Mouse (Mus musculus): ENCODE measurements around the gene Slc34a3. TPM values are rescaled to one million over a fixed set of nuclear protein-coding genes. Genes with fewer than 3 reads are reported as not detected.

Slc34a3 gene
- total and polyA plus RNA-seq, 3 experiments: not detected

GRCm38 (mm10) chr2:25223681-25224491, 10.3 kb downstream of the Slc34a3 start:
- Histone ChIP-seq H3K27me3 (replicated peaks) (peaks cover under 1% of the 10 kb centered on the region), H3K4me2 (ENCODE audit: insufficient read depth, low read depth, poor library complexity, severe bottlenecking) (peak overlapping the region; percentile 53), H3K79me2 (replicated peaks; ENCODE audit: control insufficient read depth, extremely low read depth, insufficient read depth, poor library complexity, severe bottlenecking) (peaks cover 9% of the 10 kb centered on the region), H3K36me3 (replicated peaks in 1 of 2; ENCODE audit: control insufficient read depth in 1 of 2, insufficient read depth in 1 of 2, low read length in 1 of 2) (peaks cover 22 to 26% of the 10 kb centered on the region in 2 experiments), H3K9me3 (replicated peaks; ENCODE audit: low read length) (no peaks in the 10 kb centered on the region), H3K4me1 (ENCODE audit: control insufficient read depth in 1 of 2, insufficient read depth in 2 of 2) (peaks cover 13 to 31% of the 10 kb centered on the region in 2 experiments; a peak in 3 of 4 replicates), H3K27ac (ENCODE audit: insufficient read depth, low read depth) (peak overlapping the region; percentile 98), H3K4me3 (replicated peaks in 1 of 3; ENCODE audit: low read depth in 2 of 3, low read length in 2 of 3, poor library complexity in 1 of 3) (peak overlapping the region; percentile 64 to 99 (median 82)), H3K9ac (ENCODE audit: insufficient read depth, low read depth) (peak overlapping the region; percentile 92)
- dilution Hi-C loops (cut with MboI; ENCODE audit: extremely low pct_ligation_motif_present, extremely low pct_unique_long_range_greater_than_20kb, low sequenced_read_pairs) (no loop called here), in situ Hi-C loops (cut with MboI; ENCODE audit: low pct_ligation_motif_present, low pct_unique_long_range_greater_than_20kb, low sequenced_read_pairs) (no loop called here)
- DNase-seq (ENCODE audit: extremely low read depth): peak; percentile 79
- peak; percentile 23; the same call in 1 of the 2 replicates for TF ChIP-seq UBTF (IDR thresholded peaks at IDR 0.05; ENCODE audit: low read depth, low read length)
- TF ChIP-seq ELF1 (IDR thresholded peaks at IDR 0.05; ENCODE audit: low read depth, low read length): peak; percentile 34; the same call in 1 of the 2 replicates
- TF ChIP-seq MAFK (IDR thresholded peaks at IDR 0.05; ENCODE audit: insufficient replicate concordance, low read length): peak; percentile 45; the same call in 1 of the 2 replicates
- peak; percentile 41; the same call in 1 of the 2 replicates for TF ChIP-seq MAX (IDR thresholded peaks at IDR 0.05; ENCODE audit: low read length)
- 0 out of 2 replicates have a peak, but pooled peaks have one; percentile 41 for TF ChIP-seq MAZ (IDR thresholded peaks at IDR 0.05; ENCODE audit: low read depth, low read length)
- no peak for TF ChIP-seq KAT2A (IDR thresholded peaks at IDR 0.05; ENCODE audit: insufficient replicate concordance, low read length)
- no peak for TF ChIP-seq ZKSCAN1 (IDR thresholded peaks at IDR 0.05; ENCODE audit: borderline replicate concordance, low read depth, low read length)
- TF ChIP-seq MXI1 (IDR thresholded peaks at IDR 0.05; ENCODE audit: low read depth, low read length): peak; percentile 94

- Histone ChIP-seq H3K9me3 (replicated peaks; ENCODE audit: low read length) (no peaks in the 10 kb centered on the region), H3K27me3 (replicated peaks) (no peaks in the 10 kb centered on the region), H3K4me1 (ENCODE audit: control insufficient read depth in 1 of 2, insufficient read depth in 2 of 2) (peaks cover 9 to 18% of the 10 kb centered on the region in 2 experiments; a peak in 3 of 4 replicates), H3K79me2 (replicated peaks; ENCODE audit: control insufficient read depth, extremely low read depth, insufficient read depth, poor library complexity, severe bottlenecking) (peaks cover 9% of the 10 kb centered on the region), H3K27ac (ENCODE audit: insufficient read depth, low read depth) (no peak overlapping the region), H3K36me3 (replicated peaks in 1 of 2; ENCODE audit: control insufficient read depth in 1 of 2, insufficient read depth in 1 of 2, low read length in 1 of 2) (peaks cover 22 to 26% of the 10 kb centered on the region in 2 experiments), H3K9ac (ENCODE audit: insufficient read depth, low read depth) (no peak overlapping the region), H3K4me3 (replicated peaks in 1 of 3; ENCODE audit: low read depth in 2 of 3, low read length in 2 of 3, poor library complexity in 1 of 3) (no peak overlapping the region), H3K4me2 (ENCODE audit: insufficient read depth, low read depth, poor library complexity, severe bottlenecking) (no peak overlapping the region)
- DNase-seq (ENCODE audit: extremely low read depth): no peak
- in situ Hi-C loops (cut with MboI; ENCODE audit: low pct_ligation_motif_present, low pct_unique_long_range_greater_than_20kb, low sequenced_read_pairs) (no loop called here), dilution Hi-C loops (cut with MboI; ENCODE audit: extremely low pct_ligation_motif_present, extremely low pct_unique_long_range_greater_than_20kb, low sequenced_read_pairs) (no loop called here)
- no peak for TF ChIP-seq MXI1 (IDR thresholded peaks at IDR 0.05; ENCODE audit: low read depth, low read length)
- TF ChIP-seq POLR2AphosphoS2 (IDR thresholded peaks at IDR 0.05; ENCODE audit: low read depth, low read length): peak; percentile 97
- peak; percentile 47; the same call in 1 of the 2 replicates for TF ChIP-seq POLR2A (IDR thresholded peaks at IDR 0.05; ENCODE audit: low read depth, low read length)
- TF ChIP-seq ZMIZ1 (IDR thresholded peaks at IDR 0.05; ENCODE audit: low read depth, low read length): peak; percentile 68
- peak; percentile 65; the same call in 1 of the 2 replicates for TF ChIP-seq CHD2 (IDR thresholded peaks at IDR 0.05; ENCODE audit: low read length)
- TF ChIP-seq UBTF (IDR thresholded peaks at IDR 0.05; ENCODE audit: low read depth, low read length): no peak
These were observed 12.8 kb downstream of the Slc34a3 start for GRCm38 (mm10) chr2:25221331-25221772.

Data from CH12.LX (cell line).